Mouse (Mus musculus): ENCODE data around the gene Dab2ip.

Gene Dab2ip

GRCm38 (mm10) chr2:35558826-35559550 lies 922 bp downstream of the Dab2ip start:
- DNase-seq (ENCODE audit: low read depth): no peak

- no peak for DNase-seq (ENCODE audit: low read depth)
Observed at GRCm38 (mm10) chr2:35559551-35559835, 1.4 kb downstream of the Dab2ip start.

GRCm38 (mm10) chr2:35563722-35564121 lies 5.7 kb downstream of the Dab2ip start:
- DNase-seq (ENCODE audit: low read depth): no peak

GRCm38 (mm10) chr2:35565051-35565836 lies 7.2 kb downstream of the Dab2ip start:
- DNase-seq (ENCODE audit: low read depth): no peak

GRCm38 (mm10) chr2:35566957-35567693 lies 9.1 kb downstream of the Dab2ip start:
- DNase-seq (ENCODE audit: low read depth): no peak

GRCm38 (mm10) chr2:35567694-35568149 lies 9.7 kb downstream of the Dab2ip start:
- no peak for DNase-seq (ENCODE audit: low read depth)

- DNase-seq (ENCODE audit: low read depth): no peak
Observed at GRCm38 (mm10) chr2:35570743-35571142, 12.7 kb downstream of the Dab2ip start.

GRCm38 (mm10) chr2:35574643-35575042 lies 16.6 kb downstream of the Dab2ip start:
- no peak for DNase-seq (ENCODE audit: low read depth)

- DNase-seq (ENCODE audit: low read depth): no peak
Observed at GRCm38 (mm10) chr2:35576675-35577074, 18.6 kb downstream of the Dab2ip start.

GRCm38 (mm10) chr2:35580111-35580510 lies 22.0 kb downstream of the Dab2ip start:
- no peak for DNase-seq (ENCODE audit: low read depth)

GRCm38 (mm10) chr2:35581501-35582340 lies 23.7 kb downstream of the Dab2ip start:
- DNase-seq (ENCODE audit: low read depth): no peak

- DNase-seq (ENCODE audit: low read depth): no peak
Observed at GRCm38 (mm10) chr2:35582341-35582941, 24.4 kb downstream of the Dab2ip start.

- DNase-seq (ENCODE audit: low read depth): no peak
Observed at GRCm38 (mm10) chr2:35583406-35583805, 25.3 kb downstream of the Dab2ip start.

GRCm38 (mm10) chr2:35584011-35584410 lies 25.9 kb downstream of the Dab2ip start:
- DNase-seq (ENCODE audit: low read depth): no peak

GRCm38 (mm10) chr2:35588368-35588767 lies 30.3 kb downstream of the Dab2ip start:
- no peak for DNase-seq (ENCODE audit: low read depth)

- DNase-seq (ENCODE audit: low read depth): no peak
Observed at GRCm38 (mm10) chr2:35589385-35589784, 31.3 kb downstream of the Dab2ip start.

GRCm38 (mm10) chr2:35589800-35590199 lies 31.7 kb downstream of the Dab2ip start:
- no peak for DNase-seq (ENCODE audit: low read depth)

- no peak for DNase-seq (ENCODE audit: low read depth)
Observed at GRCm38 (mm10) chr2:35591961-35592724, 34.1 kb downstream of the Dab2ip start.

GRCm38 (mm10) chr2:35592725-35593392 lies 34.8 kb downstream of the Dab2ip start:
- no peak for DNase-seq (ENCODE audit: low read depth)

- DNase-seq (ENCODE audit: low read depth): no peak
Observed at GRCm38 (mm10) chr2:35593889-35594288, 35.8 kb downstream of the Dab2ip start.
